Comparison of ENCODE assay signal across 16 mouse cellular contexts in genomic region chr2:72122410-72123223, GRCm38 (mm10).
DNase-seq lines count a peak whose midpoint lies in the region; ATAC-seq and TF ChIP-seq lines count a peak whose summit lies in the region.
"Had no signal": no experiment of that assay in that cellular context is flagged by ENCODE, and none has a peak within 500 bp of the region (broad histone marks: within the 10 kb centered on the region; RNA-seq: fewer than 3 reads in every experiment).

No protein-coding gene starts in this region.

- H3K36me3 ChIP-seq in forebrain, embryonic 16.5 days (ENCODE audit: control insufficient read depth, insufficient read depth) = no peaks in the 10 kb centered on the region
- no peaks in the 10 kb centered on the region for H3K36me3 ChIP-seq in limb, embryonic 12.5 days
- H3K36me3 ChIP-seq: heart, embryonic 15.5 days; liver, embryonic 15.5 days; midbrain, embryonic 12.5 days had no signal

- WGBS in forebrain, embryonic 16.5 days = 23% methylated on average over 14 of the region's 14 CpGs
- 87% methylated on average over 14 of the region's 14 CpGs for WGBS in limb, embryonic 12.5 days

- H3K4me1 ChIP-seq in forebrain, embryonic 16.5 days (replicated peaks; ENCODE audit: control insufficient read depth, insufficient read depth, low read length) = peaks cover 7% of the 10 kb centered on the region
- H3K4me1 ChIP-seq in limb, embryonic 12.5 days (replicated peaks) = peaks cover 18% of the 10 kb centered on the region
- H3K4me1 ChIP-seq: liver, embryonic 15.5 days had no signal

- peak overlapping the region; percentile 2; the same call in 1 of the 2 replicates for H3K4me3 ChIP-seq in forebrain, embryonic 16.5 days (replicated peaks; ENCODE audit: low read length)
- no peak overlapping the region for H3K4me3 ChIP-seq in limb, embryonic 12.5 days (replicated peaks)
- H3K4me3 ChIP-seq: heart, embryonic 15.5 days; liver, embryonic 15.5 days; midbrain, embryonic 12.5 days had no signal

- no peaks in the 10 kb centered on the region for H3K9me3 ChIP-seq in forebrain, embryonic 16.5 days (ENCODE audit: control insufficient read depth, low read length)
- H3K9me3 ChIP-seq in limb, embryonic 12.5 days = no peaks in the 10 kb centered on the region
- H3K9me3 ChIP-seq: heart, embryonic 15.5 days; liver, embryonic 15.5 days; midbrain, embryonic 12.5 days had no signal

- no peak overlapping the region for H3K27ac ChIP-seq in forebrain, embryonic 16.5 days (ENCODE audit: low read length)
- 0 out of 2 replicates have a peak overlapping the region, but pooled peaks have one; percentile 24 for H3K27ac ChIP-seq in limb, embryonic 12.5 days
- H3K27ac ChIP-seq: heart, embryonic 15.5 days; liver, embryonic 15.5 days; midbrain, embryonic 12.5 days had no signal

- TF ChIP-seq POLR2A in brain, embryonic 14.5 days (IDR thresholded peaks at IDR 0.05; ENCODE audit: borderline replicate concordance, extremely low read depth, insufficient read depth, insufficient read length, poor library complexity, severe bottlenecking) = no peak

- 0 out of 2 replicates have a peak overlapping the region, but pooled peaks have one; percentile 3 for H3K9ac ChIP-seq in forebrain, embryonic 16.5 days (replicated peaks; ENCODE audit: low read depth, low read length)
- H3K9ac ChIP-seq in limb, embryonic 12.5 days (replicated peaks) = no peak overlapping the region
- H3K9ac ChIP-seq: heart, embryonic 15.5 days; liver, embryonic 15.5 days; midbrain, embryonic 12.5 days had no signal

- H3K4me2 ChIP-seq in forebrain, embryonic 16.5 days (ENCODE audit: low read length) = peak overlapping the region; percentile 27
- no peak overlapping the region for H3K4me2 ChIP-seq in limb, embryonic 12.5 days
- H3K4me2 ChIP-seq: heart, embryonic 15.5 days; liver, embryonic 15.5 days; midbrain, embryonic 12.5 days had no signal

- no peaks in the 10 kb centered on the region for H3K27me3 ChIP-seq in forebrain, embryonic 16.5 days (replicated peaks; ENCODE audit: control insufficient read depth, insufficient read depth, low read length)
- H3K27me3 ChIP-seq in limb, embryonic 12.5 days = no peaks in the 10 kb centered on the region
- H3K27me3 ChIP-seq: heart, embryonic 15.5 days; liver, embryonic 15.5 days; midbrain, embryonic 12.5 days had no signal

- TF ChIP-seq CTCF in brain, embryonic 14.5 days (IDR thresholded peaks at IDR 0.05; ENCODE audit: borderline replicate concordance, extremely low read depth, insufficient read depth, insufficient read length) = no peak

- ATAC-seq in forebrain, embryonic 16.5 days = peak; percentile 54
- no peak for ATAC-seq in limb, embryonic 12.5 days (ENCODE audit: insufficient number of reproducible peaks, insufficient read depth, low FRiP score, low TSS enrichment, low read depth)
- ATAC-seq: CD4-positive, CD25-positive, alpha-beta regulatory T cell, adult 4 months had no signal

- peak; percentile 93 for DNase-seq in brain, embryonic 14.5 days (ENCODE audit: low read depth)
- DNase-seq in embryo, embryonic 11.5 days (ENCODE audit: low read depth, low spot score) = peak; percentile 22
- no peak for DNase-seq in frontal cortex, adult 2 months (ENCODE audit: extremely low spot score in 1 of 2, low spot score in 1 of 2)
- no peak for DNase-seq in left cerebral cortex, adult 11 months (ENCODE audit: low spot score)
- no peak for DNase-seq in heart, adult 11 months
- DNase-seq: adrenal gland, postnatal 14 days; kidney, adult 9 months; layer of hippocampus, postnatal 36 days; lung, postnatal 14 days; thymus, postnatal 36 days had no signal

Comparison
In these comparisons a context has a peak if more than half of its experiments do, and no peak if none do; other contexts are left out.
1. DNase-seq: peak in brain, embryonic 14.5 days (single experiment) and embryo, embryonic 11.5 days (single experiment); none in frontal cortex, adult 2 months (0 of 2), left cerebral cortex, adult 11 months (single experiment) and heart, adult 11 months (single experiment).